In genomic region chr10:79587752-79588126, GRCm38 (mm10) we compare ENCODE assay signal across 1 mouse cellular context.
TF ChIP-seq lines count a peak whose summit lies in the region.

No protein-coding gene starts in this region.

TF ChIP-seq in MEL, 35 proteins besides CTCF, POLR2A, EP300 and RAD21:
- TF ChIP-seq SIN3A (IDR thresholded peaks at IDR 0.05; ENCODE audit: low read length) (no peak), POLR2AphosphoS2 (IDR thresholded peaks at IDR 0.05; ENCODE audit: low read length) (no peak), TCF12 (IDR thresholded peaks at IDR 0.05; ENCODE audit: low read depth, low read length) (no peak), ZMIZ1 (IDR thresholded peaks at IDR 0.05; ENCODE audit: low read depth, low read length) (no peak), NRF1 (IDR thresholded peaks at IDR 0.05; ENCODE audit: insufficient read depth, low read depth, low read length, poor library complexity, severe bottlenecking) (no peak), RCOR1 (IDR thresholded peaks at IDR 0.05; ENCODE audit: low read depth, low read length) (no peak), USF2 (IDR thresholded peaks at IDR 0.05; ENCODE audit: borderline replicate concordance in 1 of 2, insufficient read depth in 1 of 2, low read depth in 1 of 2, low read length in 2 of 2) (no peak)
